Mouse (Mus musculus) gastrocnemius, adult 2 months (tissue): Measurements from ENCODE around the gene Srrd. TPM values are rescaled to one million over a fixed set of nuclear protein-coding genes. Genes with fewer than 3 reads are reported as not detected.

ENCODE experiments used
- DNase-seq: peaks from one replicate; pipeline ENCODE4 v3.0.0; 2022
- H3K27ac ChIP-seq: fragments of 200-600 bp; 2 replicates; pipeline ENCODE4 v1.8.1; 2022; ENCODE audit warnings: mild to moderate bottlenecking
- H3K4me3 ChIP-seq: fragments of 200-600 bp; 2 replicates; pipeline ENCODE4 v1.8.1; 2022; ENCODE audit warnings: mild to moderate bottlenecking, moderate library complexity
- CTCF ChIP-seq: fragments of 200-600 bp; IDR thresholded peaks from 2 replicates; pipeline ENCODE4 v1.8.1; 2022; ENCODE audit warnings: antibody characterized with exemption, mild to moderate bottlenecking, moderate library complexity
- intact Hi-C: fragments of 180-260 bp; cut with DNase I; formaldehyde crosslinking; loops from one replicate; pipeline ENCODE4 v1.15.1; 2025
- long read RNA-seq, 2 experiments: library from polyadenylated mRNA; stranded (forward); transcript quantifications; one replicate each; pipeline ENCODE4 v2.0.0; 2021
- total RNA-seq, 2 experiments: library from RNA; stranded (reverse); gene quantifications; 2 replicates each; pipeline ENCODE4 v1.2.3; 2021

Gene Srrd
- 1 to 10 TPM; 4.2 to 5.6 TPM for total RNA-seq
- long read RNA-seq, experiment 1, partial matches to known transcripts = 2 of 8 reads
- long read RNA-seq, experiment 1, other reads (novel, unspliced or antisense) = 5 of 8 reads
- long read RNA-seq, experiment 2 = 0 reads

DNA sequence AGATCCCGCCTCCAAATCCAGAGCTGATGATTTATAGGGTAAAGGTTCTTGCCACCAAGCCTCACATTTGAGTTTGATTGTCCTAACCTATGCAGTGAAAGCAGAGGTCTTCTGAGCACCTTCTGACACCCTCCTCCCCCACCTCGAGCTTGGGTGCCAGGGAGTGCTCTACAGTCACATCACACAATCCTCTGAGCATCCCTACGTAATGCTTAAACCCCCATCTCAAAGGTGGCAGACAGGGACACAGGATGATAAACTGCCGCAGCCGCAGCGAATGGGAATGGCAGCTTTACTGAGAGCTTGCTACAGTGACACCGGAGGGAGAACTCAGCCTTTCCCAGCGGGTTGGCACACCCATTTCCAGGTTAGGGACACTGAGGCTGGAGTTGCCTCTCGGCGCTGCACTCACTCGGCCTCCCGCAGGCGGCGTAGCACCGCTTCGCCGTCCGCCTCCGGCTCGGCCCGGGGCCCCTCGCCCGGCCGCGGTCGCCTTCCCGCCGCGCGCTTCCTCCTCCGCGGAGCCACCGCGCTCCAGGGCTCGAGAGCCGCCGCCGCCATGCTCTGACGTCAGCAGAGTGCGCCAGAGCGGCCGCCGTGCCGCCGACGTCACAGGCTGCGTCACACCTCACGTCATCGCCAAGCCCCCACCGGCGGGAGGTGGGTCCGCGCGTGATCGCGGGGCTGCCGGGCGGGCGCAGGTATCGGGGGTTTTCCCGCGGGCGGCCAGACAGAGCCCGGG lies at the start of gene Srrd, which contains the start of gene Hps4:
TSS of gene Srrd (minus strand) at position 578 of the 742 bp plus-strand sequence.
TSS of gene Hps4 (plus strand) at position 621 of the 742 bp plus-strand sequence.
- intact Hi-C loops = loop anchor here (1.0 kb wide), 1 partner anchor 16 kb away; the partner anchor contains the start of gene Tfip11
- TF ChIP-seq CTCF = peak; percentile 24; the same call in 1 of the 2 replicates
- peak; percentile 90 for DNase-seq

DNA sequence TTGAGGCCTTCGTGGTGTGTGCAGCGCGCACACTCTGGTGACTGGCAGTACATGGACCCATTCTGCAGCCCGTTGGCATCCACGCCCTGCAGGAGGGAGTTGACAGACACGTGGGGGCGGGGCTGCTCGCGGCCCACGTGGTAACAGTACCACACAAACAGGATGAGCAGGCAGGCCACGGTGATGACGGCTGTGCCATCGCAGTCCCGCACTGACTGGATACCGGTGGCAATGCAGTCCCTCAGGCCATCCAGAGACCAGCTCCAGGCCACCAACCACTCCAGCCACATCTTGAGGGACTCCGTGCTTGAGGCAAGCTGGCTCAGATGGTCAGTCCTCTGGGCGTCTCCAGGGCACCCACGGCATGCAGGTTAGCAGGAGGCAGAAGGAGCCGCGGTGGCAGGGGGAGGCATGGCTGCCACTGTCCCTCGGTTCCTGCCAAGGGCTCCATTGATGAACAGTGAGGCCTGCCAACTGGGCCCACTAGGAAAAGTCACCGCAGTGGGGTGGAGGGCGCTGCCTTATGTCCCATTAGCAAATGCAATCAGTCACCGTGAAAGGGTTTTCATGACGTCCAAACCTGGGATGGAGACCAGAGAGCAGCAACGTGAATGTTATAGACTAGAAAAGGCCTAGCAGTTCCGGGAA lies 49.0 kb upstream of the Srrd start:
- no peak overlapping the region for H3K4me3 ChIP-seq
- no peak for DNase-seq
- no peak overlapping the region for H3K27ac ChIP-seq
- TF ChIP-seq CTCF = no peak
- intact Hi-C loops = no loop called here

More for the DNA sequence above, at the start of gene Srrd, which contains the start of gene Hps4:
- Histone ChIP-seq H3K4me3 (peak within 1 kb of the TSS; percentile 98), H3K27ac (peak within 1 kb of the TSS; percentile 84)

DNA sequence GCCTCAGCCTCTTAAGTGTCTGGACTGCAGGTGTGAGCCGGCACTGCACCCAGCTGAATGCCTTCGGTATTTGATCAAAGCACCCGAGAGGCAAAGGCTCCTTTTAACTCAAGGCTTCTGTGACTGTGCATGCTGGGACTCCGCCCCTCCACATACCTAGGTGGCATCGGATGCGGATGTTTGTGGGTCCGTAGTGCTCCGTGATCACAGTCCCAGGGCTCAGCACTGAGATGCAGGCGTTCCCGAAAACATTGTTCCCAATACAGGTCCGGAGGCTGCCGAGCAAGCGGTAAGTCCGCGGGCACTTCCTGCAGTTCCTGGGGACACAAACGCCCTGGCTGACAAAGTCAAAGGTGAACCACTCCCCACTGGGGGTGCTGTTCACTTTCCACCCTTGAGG lies 48.2 kb upstream of the Srrd start:
- Histone ChIP-seq H3K27ac (no peak overlapping the region), H3K4me3 (no peak overlapping the region)
- intact Hi-C loops = no loop called here
- TF ChIP-seq CTCF = no peak
- no peak for DNase-seq

DNA sequence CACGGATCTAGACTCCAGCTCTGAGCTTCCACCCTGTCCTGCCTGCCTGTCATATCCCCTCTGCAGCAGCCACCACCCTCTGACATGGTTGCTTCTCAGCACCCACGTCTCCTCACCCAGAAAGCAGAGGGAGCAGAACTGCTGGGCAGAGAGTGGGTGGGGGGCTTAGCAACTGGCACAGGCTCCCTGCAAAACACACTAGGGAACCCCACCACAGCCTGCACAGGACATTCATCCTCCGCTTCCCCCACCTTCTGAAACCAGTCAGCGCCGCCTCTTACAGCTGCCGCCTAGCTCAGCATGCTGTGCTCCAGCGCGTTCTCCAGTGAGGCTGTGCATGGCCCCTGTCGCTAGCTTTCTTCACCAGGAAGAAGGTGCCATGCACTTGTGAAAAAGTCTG lies 46.5 kb upstream of the Srrd start:
- DNase-seq = no peak
- no peak for TF ChIP-seq CTCF
- no peak overlapping the region for H3K4me3 ChIP-seq
- intact Hi-C loops = no loop called here
- H3K27ac ChIP-seq = no peak overlapping the region

DNA sequence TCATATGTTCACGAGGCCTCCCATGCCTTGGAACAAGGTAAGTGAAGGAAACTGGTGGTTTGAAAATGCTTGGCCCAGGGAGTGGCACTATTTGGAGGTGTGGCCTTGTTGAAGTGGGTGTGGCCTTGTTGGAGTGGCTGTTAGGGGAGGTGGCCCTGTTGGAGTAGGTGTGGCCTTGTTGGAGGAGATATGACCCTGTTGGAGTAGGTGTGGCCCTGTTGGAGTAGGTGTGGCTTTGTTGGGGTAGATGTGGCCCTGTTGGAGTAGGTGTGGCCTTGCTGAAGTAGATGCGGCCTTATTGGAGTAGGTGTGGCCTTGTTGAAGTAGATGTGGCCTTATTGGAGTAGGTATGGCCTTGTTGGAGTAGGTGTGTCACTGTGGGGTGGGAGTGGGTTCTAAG lies 43.1 kb upstream of the Srrd start:
- no peak for TF ChIP-seq CTCF
- no peak overlapping the region for H3K27ac ChIP-seq
- no peak for DNase-seq
- no peak overlapping the region for H3K4me3 ChIP-seq
- intact Hi-C loops = no loop called here

DNA sequence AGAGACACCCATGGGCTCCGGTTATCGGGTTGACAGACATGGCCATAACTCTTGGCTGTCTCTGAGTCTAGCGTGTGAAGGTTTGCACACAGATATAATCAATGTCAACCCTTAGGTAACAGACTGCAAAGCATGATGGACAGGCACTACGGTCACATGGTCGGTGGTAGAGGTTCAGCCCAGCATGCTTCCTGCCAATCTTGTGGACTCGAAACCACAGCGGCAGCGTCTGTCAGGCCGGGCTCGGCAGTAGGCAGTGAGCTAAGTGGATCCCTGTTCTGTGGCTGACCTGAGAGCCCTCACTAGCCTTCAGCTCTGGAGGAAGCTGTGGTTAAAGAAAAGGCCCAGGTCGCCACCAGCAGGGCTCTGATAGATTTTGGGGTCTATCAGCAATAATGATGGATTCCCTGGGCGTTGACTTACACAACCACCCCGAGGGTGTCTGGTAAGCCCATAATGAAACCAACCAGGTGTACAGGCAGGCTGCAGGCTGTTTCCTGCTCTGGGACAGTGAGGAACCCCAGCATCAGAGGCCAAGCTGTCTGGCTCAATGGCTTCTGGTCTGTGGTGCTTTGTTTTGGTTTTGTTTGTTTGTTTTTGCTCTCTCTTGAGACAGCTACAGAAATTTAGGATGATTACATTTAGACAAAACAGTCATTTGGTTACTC lies 42.1 kb upstream of the Srrd start:
- H3K4me3 ChIP-seq = no peak overlapping the region
- no peak for DNase-seq
- intact Hi-C loops = no loop called here
- H3K27ac ChIP-seq = no peak overlapping the region
- no peak for TF ChIP-seq CTCF

GRCm38 (mm10) chr5:112382641-112383330 lies 39.9 kb upstream of the Srrd start:
- Histone ChIP-seq H3K4me3 (no peak overlapping the region), H3K27ac (peak overlapping the region; percentile 63)
- peak; percentile 70 for DNase-seq
- TF ChIP-seq CTCF = no peak
- intact Hi-C loops = no loop called here

GRCm38 (mm10) chr5:112382042-112382441 lies 39.2 kb upstream of the Srrd start:
- H3K4me3 ChIP-seq = no peak overlapping the region
- intact Hi-C loops = no loop called here
- peak overlapping the region; percentile 63; the same call in 1 of the 2 replicates for H3K27ac ChIP-seq
- TF ChIP-seq CTCF = no peak
- DNase-seq = peak; percentile 16

- no peak for DNase-seq
- intact Hi-C loops = no loop called here
- Histone ChIP-seq H3K4me3 (no peak overlapping the region), H3K27ac (no peak overlapping the region)
- TF ChIP-seq CTCF = no peak
These were observed 38.3 kb upstream of the Srrd start for GRCm38 (mm10) chr5:112381154-112381553.

GRCm38 (mm10) chr5:112378716-112379115 lies 35.9 kb upstream of the Srrd start:
- TF ChIP-seq CTCF = no peak
- Histone ChIP-seq H3K27ac (no peak overlapping the region), H3K4me3 (no peak overlapping the region)
- DNase-seq = no peak
- intact Hi-C loops = no loop called here

GRCm38 (mm10) chr5:112377380-112377779 lies 34.5 kb upstream of the Srrd start:
- no peak for TF ChIP-seq CTCF
- Histone ChIP-seq H3K27ac (no peak overlapping the region), H3K4me3 (no peak overlapping the region)
- no peak for DNase-seq
- intact Hi-C loops = no loop called here

DNA sequence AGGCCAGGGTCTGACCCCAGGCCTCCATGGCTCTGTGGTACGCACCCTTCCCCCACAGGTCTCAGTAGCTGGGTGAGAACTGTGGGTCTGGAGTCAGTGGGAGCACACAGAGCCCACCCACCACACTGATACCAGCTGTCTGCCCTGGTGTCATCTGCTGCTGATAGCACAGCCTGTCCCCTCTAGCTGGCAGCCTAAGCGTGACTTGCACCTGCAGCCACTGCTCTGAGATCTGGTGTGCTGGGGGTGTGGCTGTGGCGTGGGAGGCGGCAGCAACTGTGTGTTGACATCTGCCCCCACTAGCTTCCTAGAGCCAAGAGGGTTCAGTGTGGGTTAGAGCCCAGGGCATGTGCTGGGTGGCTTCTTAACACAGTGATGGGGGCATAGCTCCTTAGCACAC lies 33.3 kb upstream of the Srrd start:
- Histone ChIP-seq H3K27ac (no peak overlapping the region), H3K4me3 (no peak overlapping the region)
- intact Hi-C loops = no loop called here
- TF ChIP-seq CTCF = no peak
- DNase-seq = no peak
